Comparison of ENCODE assay signal across 8 mouse cellular contexts in genomic region chr12:73287609-73288008, GRCm38 (mm10). TPM values are rescaled to one million over a fixed set of nuclear protein-coding genes. Genes with fewer than 3 reads are reported as not detected.
DNase-seq lines count a peak whose midpoint lies in the region; ATAC-seq and TF ChIP-seq lines count a peak whose summit lies in the region.

No protein-coding gene starts in this region.

- H3K4me1 ChIP-seq in ES-E14 (ENCODE audit: control insufficient read depth in 2 of 2, insufficient read depth in 2 of 2, low read length in 2 of 2, poor library complexity in 1 of 2): no peaks in the 10 kb centered on the region
- peaks cover 17% of the 10 kb centered on the region for H3K4me1 ChIP-seq in heart, postnatal 0 days (ENCODE audit: control insufficient read depth, insufficient read depth)
- H3K4me1 ChIP-seq in midbrain, embryonic 14.5 days (ENCODE audit: control insufficient read depth, insufficient read depth, low read length): peaks cover 13% of the 10 kb centered on the region; the same call in 1 of the 2 replicates

- H3K4me2 ChIP-seq in heart, postnatal 0 days (ENCODE audit: low read depth, low read length): peak overlapping the region; percentile 87
- peak overlapping the region; percentile 59 for H3K4me2 ChIP-seq in midbrain, embryonic 14.5 days (ENCODE audit: low read length)

- no peak for TF ChIP-seq CTCF in heart, postnatal 0 days (IDR thresholded peaks at IDR 0.05; ENCODE audit: low read depth)

- no peak overlapping the region for H3K27ac ChIP-seq in ES-E14 (ENCODE audit: insufficient read depth, low read depth, low read length, poor library complexity, severe bottlenecking)
- peak overlapping the region; percentile 85; the same call in 1 of the 2 replicates for H3K27ac ChIP-seq in heart, postnatal 0 days (ENCODE audit: low read depth)
- no peak overlapping the region for H3K27ac ChIP-seq in midbrain, embryonic 14.5 days (replicated peaks; ENCODE audit: low read depth, low read length)

- peak overlapping the region; percentile 69 to 85 for H3K4me3 ChIP-seq in ES-E14 (ENCODE audit: insufficient read depth in 1 of 2, low read depth in 1 of 2, low read length in 2 of 2, poor library complexity in 1 of 2, severe bottlenecking in 1 of 2)
- H3K4me3 ChIP-seq in heart, postnatal 0 days (ENCODE audit: low read depth, low read length): peak overlapping the region; percentile 91
- peak overlapping the region; percentile 67; the same call in 1 of the 2 replicates for H3K4me3 ChIP-seq in midbrain, embryonic 14.5 days (replicated peaks; ENCODE audit: low read depth, low read length)

- H3K9me3 ChIP-seq in ES-E14 (ENCODE audit: control insufficient read depth, insufficient read depth, low read depth, low read length): no peaks in the 10 kb centered on the region
- H3K9me3 ChIP-seq in heart, postnatal 0 days (replicated peaks; ENCODE audit: control insufficient read depth, low read length): no peaks in the 10 kb centered on the region
- H3K9me3 ChIP-seq in midbrain, embryonic 14.5 days (ENCODE audit: control insufficient read depth, low read length): no peaks in the 10 kb centered on the region

- DNase-seq in ES-E14 (ENCODE audit: low read depth, low spot score): no peak
- peak; percentile 3 for DNase-seq in c-Kit-negative CD71-positive TER-119-positive erythroid progenitor cells, embryonic 14.5 days (ENCODE audit: low read depth, low spot score)
- peak; percentile 16 for DNase-seq in heart, postnatal 0 days (ENCODE audit: low spot score)
- peak; percentile 60 to 64 for DNase-seq in kidney, postnatal 36 days
- peak; percentile 7 for DNase-seq in midbrain, embryonic 14.5 days
- no peak for DNase-seq in cerebellum, adult 8-10 months
- DNase-seq in cerebellum, postnatal 14 days: no peak
- DNase-seq in thymus, postnatal 36 days: no peak

- no peak for ATAC-seq in heart, postnatal 0 days (ENCODE audit: insufficient read depth, low read depth)
- ATAC-seq in midbrain, embryonic 14.5 days (ENCODE audit: low FRiP score, low TSS enrichment): no peak

- no peaks in the 10 kb centered on the region for H3K27me3 ChIP-seq in heart, postnatal 0 days (ENCODE audit: control insufficient read depth, insufficient read depth, low read length)
- H3K27me3 ChIP-seq in midbrain, embryonic 14.5 days (ENCODE audit: control insufficient read depth, insufficient read depth, low read length): no peaks in the 10 kb centered on the region

- in situ Hi-C loops in ES-E14 (cut with MboI; ENCODE audit: low sequenced_read_pairs in 2 of 2, unreplicated experiment in 2 of 2): no loop called here

- WGBS in heart, postnatal 0 days: 60% methylated on average over 8 of the region's 8 CpGs
- 76% methylated on average over 8 of the region's 8 CpGs for WGBS in midbrain, embryonic 14.5 days

- peak overlapping the region; percentile 81; the same call in 1 of the 2 replicates for H3K9ac ChIP-seq in ES-E14 (ENCODE audit: insufficient read depth, low read depth, low read length, poor library complexity, severe bottlenecking)
- no peak overlapping the region for H3K9ac ChIP-seq in heart, postnatal 0 days (replicated peaks; ENCODE audit: low read depth, low read length)
- peak overlapping the region; percentile 69; the same call in 1 of the 2 replicates for H3K9ac ChIP-seq in midbrain, embryonic 14.5 days (replicated peaks; ENCODE audit: low read length)

- peaks cover 2% of the 10 kb centered on the region for H3K36me3 ChIP-seq in ES-E14 (ENCODE audit: control insufficient read depth, insufficient read depth, low read length, poor library complexity, severe bottlenecking)
- peaks cover 12% of the 10 kb centered on the region for H3K36me3 ChIP-seq in heart, postnatal 0 days (replicated peaks; ENCODE audit: control insufficient read depth, insufficient read depth, low read length)
- no peaks in the 10 kb centered on the region; the same call in 1 of the 2 replicates for H3K36me3 ChIP-seq in midbrain, embryonic 14.5 days (ENCODE audit: control insufficient read depth, insufficient read depth, low read length)

- TF ChIP-seq EP300 in heart, postnatal 0 days (IDR thresholded peaks at IDR 0.05; ENCODE audit: low read depth): no peak

TF ChIP-seq in ES-E14, 5 proteins besides CTCF, POLR2A, EP300 and RAD21:
- TF ChIP-seq MAFK (IDR thresholded peaks at IDR 0.05; ENCODE audit: insufficient read depth, low read depth, low read length): no peak
- TF ChIP-seq CHD2 (IDR thresholded peaks at IDR 0.05; ENCODE audit: low read depth, low read length): no peak
- no peak for TF ChIP-seq HCFC1 (IDR thresholded peaks at IDR 0.05; ENCODE audit: borderline replicate concordance, insufficient read depth, low read length)
- no peak for TF ChIP-seq ZC3H11A (IDR thresholded peaks at IDR 0.05; ENCODE audit: borderline replicate concordance, low read depth, low read length)
- TF ChIP-seq ZNF384 (IDR thresholded peaks at IDR 0.05; ENCODE audit: low read depth, low read length): no peak

RNA-seq across cellular contexts. Expression of gene Slc38a6, which starts 1.0 kb away (rescaled TPM):
- 17.4 and 24.8 TPM in 2 replicates for total RNA-seq in ES-E14 (2012; rRNA removed)
- total RNA-seq in heart, postnatal 0 days (2014; rRNA removed; ENCODE audit: low replicate concordance): 8.8 and 19.2 TPM in 2 replicates
- 2.7 and 3.8 TPM in 2 replicates for polyA plus RNA-seq in heart, postnatal 0 days (2015; fragmentation: Nextera tagmentation; extraction: Ambion mirVana)
- polyA plus RNA-seq in midbrain, embryonic 14.5 days (2014; fragmentation: Nextera tagmentation; extraction: Ambion mirVana): 12.6 and 14.3 TPM in 2 replicates

RNA-seq across cellular contexts. Expression of gene Trmt5, which starts 1.1 kb away (rescaled TPM):
- total RNA-seq in ES-E14 (2012; rRNA removed): 28.8 and 31.4 TPM in 2 replicates
- 5.6 and 8.6 TPM in 2 replicates for total RNA-seq in heart, postnatal 0 days (2014; rRNA removed; ENCODE audit: low replicate concordance)
- polyA plus RNA-seq in heart, postnatal 0 days (2015; fragmentation: Nextera tagmentation; extraction: Ambion mirVana): 21.2 and 26.6 TPM in 2 replicates
- polyA plus RNA-seq in midbrain, embryonic 14.5 days (2014; fragmentation: Nextera tagmentation; extraction: Ambion mirVana): 16.6 and 17.2 TPM in 2 replicates

Comparison
In these comparisons a context has a peak if more than half of its experiments do, and no peak if none do; other contexts are left out.
1. DNase-seq: peak in c-Kit-negative CD71-positive TER-119-positive erythroid progenitor cells, embryonic 14.5 days (single experiment), heart, postnatal 0 days (single experiment), kidney, postnatal 36 days (2 of 2) and midbrain, embryonic 14.5 days (single experiment); none in ES-E14 (single experiment), cerebellum, adult 8-10 months (single experiment), cerebellum, postnatal 14 days (0 of 2) and thymus, postnatal 36 days (0 of 2).
2. Peak in every context shown above with its lines, with median percentiles within 50 percentile points of each other: H3K4me3 ChIP-seq.